Mouse (Mus musculus): ENCODE results near the gene 4930568D16Rik.

The 4930568D16Rik gene

DNA sequence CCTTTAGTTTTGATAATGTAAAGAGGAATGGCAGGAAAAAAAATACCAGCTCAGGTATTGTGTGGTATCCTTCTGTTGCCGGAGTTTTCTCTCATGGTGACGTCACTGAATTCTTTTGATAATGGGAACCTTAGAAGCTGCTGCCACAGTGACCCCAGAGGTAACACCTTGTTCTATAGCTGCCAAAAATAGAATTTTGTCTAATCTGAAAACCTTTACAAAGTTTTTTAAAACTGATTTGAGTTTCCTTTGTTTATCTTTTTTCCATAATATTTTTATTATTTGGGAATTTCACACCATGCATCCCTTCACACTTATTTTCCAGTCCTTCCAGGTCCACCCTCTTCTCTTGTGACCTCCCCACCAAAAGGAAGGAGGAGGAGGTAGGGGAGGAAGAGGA is at the start of gene 4930568D16Rik:
TSS of gene 4930568D16Rik (minus strand) at position 101 of the 400 bp plus-strand sequence.
- no peak for DNase-seq (ENCODE audit: low spot score)

DNA sequence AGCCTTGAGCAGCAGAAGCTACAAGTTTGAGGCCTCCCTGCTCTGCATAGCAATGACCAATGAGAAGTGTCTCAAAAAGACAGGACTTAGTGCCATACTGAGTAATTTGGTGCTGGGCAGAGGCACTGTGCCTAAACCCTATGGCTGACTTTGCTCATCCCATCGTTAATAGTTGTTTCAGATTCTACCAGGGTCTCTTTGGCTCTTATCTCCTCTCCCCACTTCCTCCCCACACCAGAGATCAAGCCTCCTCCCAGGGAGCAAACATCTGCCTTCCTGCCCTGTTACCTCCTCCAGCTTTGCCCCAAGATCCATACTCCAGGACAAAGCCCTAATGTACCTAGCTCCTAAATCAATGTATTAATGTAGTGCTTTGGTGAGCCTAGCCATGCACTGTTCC is 49.7 kb upstream of the 4930568D16Rik start:
- no peak for DNase-seq (ENCODE audit: low spot score)

DNA sequence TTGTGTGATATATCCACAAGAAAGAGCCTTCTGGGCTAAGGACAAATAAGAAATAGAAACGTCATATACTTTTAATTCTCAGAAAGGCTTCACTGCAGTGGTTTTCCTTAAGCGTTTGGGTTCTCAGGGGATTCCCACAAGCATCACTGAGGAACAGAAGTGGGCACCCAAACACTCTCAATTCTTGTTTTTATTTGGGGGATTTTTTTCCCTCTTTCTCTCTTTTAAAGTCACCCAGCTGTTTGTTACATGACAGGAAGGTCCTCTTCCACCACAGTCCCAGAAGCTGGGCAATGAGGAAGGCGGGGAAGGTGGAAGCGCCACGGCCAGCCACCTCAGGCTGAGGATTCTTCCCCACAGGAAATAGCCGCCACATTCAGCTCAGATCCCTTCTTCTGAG is 48.9 kb upstream of the 4930568D16Rik start:
- DNase-seq (ENCODE audit: low spot score) = no peak

DNA sequence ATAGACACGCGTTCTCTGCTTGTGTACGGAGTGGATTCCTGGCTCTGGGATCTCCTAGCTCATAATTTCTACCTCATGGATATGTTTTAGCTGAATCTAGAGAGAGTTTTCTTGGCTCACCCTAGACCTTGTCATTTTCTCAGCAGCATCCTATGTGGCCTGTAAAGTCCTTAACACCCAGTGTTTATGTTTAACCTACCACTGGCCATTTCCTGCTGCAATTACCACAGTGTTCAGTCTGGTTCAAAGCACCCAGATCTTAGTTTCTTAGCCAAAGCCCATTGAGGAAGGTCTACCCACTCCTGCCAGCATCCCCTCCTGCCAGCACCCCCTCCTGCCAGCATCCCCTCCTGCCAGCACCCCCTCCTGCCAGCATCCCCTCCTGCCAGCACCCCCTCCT is 45.3 kb upstream of the 4930568D16Rik start:
- DNase-seq (ENCODE audit: low spot score) = no peak

DNA sequence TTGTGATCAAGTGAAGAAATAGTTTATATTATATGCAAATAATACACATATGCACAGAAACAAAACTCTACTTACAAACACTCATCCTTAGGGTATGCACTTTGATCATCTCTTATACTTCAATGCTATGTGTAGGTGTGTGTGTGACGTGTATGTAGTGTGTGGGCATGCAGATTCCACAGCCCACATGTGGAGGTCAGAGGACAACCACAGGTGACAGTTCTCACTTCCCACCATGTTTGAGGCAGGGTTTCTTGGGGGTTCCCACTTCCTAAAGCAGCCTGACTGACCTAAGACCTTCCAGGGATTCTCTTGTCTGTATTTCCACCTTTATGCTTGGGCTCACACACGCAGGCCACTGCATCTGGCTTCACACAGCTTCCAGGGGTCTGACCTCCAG is 44.7 kb upstream of the 4930568D16Rik start:
- DNase-seq (ENCODE audit: low spot score) = no peak

DNA sequence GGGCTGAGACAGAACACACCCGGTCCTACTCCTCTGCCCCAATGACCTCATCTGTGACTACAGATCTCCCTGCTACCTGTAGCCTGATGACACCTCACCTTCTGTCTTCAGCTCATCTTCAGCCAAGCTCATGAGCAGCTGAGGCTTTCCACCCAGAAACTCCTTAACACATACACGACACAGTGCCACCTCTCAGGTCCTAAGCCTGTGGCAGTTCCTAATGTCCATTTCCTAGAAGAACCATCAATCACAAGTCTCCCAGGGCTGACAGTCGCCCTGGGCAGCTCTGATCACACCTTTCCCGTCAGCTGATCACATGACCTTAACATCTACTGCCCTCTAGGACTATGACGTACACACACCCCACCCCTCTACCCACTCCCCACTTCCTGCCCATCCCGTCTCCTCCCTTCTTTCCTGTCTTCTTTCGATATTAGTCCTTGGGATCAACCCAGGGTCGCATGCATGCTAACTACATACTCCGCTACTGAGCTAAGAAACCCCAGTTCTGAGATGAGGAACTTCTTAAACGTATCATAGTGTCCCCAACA is 44.2 kb upstream of the 4930568D16Rik start:
- DNase-seq (ENCODE audit: low spot score) = no peak

DNA sequence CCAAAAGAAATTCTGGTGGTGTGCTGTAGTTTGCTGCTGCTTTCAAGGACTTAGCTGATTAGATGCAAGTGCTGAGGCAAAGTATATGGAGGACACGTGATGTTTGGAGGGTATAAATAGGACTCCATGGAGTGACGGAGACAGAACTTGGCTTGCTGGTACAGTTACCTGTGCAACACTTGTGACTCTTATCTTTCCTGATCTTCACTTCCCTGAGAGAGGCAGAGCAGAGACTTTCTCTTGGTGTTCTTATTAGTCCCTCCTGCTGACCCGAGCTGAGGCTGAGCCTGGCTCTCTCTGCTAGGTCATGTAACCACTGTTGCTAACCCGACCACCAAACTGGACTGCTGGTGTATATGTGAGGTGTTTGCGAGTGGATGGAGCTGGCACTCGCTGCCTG is 41.9 kb upstream of the 4930568D16Rik start:
- no peak for DNase-seq (ENCODE audit: low spot score)

DNA sequence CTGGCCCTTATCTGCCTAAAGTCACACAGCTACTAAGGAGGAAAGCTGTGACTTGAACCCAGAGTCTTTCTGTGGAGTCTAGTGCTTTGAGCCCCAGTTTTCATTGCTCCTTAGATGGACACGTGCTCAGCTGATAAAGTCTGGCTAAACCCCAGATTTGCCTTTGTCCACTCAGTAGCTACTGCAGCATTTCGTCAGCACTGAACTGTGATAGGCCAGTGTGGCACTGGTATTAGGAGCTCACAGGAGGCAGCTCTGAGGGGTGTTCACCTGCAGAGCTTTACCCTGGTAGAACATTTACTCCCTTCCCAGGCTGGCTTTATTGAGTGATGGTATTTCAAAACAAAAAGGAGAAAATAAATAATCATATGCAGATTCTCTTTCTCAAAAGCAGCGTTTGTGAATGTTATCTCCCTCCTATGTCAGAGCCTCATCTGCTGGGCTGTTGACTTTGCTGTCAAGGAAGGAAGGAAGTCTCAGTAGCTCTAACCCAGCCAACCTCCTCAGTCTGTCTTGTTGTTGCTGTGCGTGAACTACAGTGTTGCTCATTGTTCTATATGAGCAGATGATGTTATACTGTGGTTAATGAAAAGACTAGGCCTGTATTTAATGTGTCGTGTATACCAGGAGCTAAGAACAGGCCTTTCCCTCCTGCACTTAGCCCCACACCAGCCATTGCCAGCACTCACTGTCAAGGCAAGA is 41.0 kb upstream of the 4930568D16Rik start:
- no peak for DNase-seq (ENCODE audit: low spot score)

DNA sequence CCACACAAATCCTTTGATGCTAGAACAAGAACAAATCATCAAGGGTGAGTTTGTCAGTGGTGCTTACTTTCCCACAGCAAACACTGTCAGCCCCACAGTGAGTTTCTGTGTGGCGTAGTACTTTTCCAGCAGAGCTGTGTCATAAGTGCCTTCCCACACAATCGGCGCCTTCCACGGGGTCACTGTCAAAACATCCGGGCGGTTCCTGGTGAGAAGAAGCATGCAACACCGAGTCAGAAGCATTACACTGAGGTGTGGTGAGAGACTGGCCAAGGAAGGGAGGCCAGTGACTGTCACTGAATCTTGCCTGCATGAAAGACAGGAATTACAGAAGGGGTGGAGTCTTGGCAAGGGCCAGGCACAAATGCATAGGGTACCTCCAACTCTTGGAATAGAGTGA is 40.3 kb upstream of the 4930568D16Rik start:
- no peak for DNase-seq (ENCODE audit: low spot score)

DNA sequence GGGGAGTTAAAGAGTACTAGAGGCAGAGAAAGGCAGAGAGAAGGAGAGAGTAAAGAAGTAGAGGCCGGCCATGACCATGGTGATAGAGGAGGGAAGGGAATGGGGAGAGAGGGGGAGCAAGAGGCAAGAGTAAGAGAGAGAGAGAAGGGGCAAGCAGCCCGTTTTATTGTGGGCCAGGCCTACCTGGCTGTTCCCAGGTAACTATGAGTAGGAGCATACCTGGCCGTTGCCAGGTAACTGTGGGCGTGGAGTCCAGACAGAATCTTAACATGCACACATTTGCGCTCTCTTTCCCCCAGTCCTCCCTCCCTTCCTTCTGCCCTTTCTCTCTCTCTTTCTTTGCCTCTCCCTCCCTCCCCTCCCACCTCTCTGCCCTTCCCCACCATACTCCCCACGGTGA is 39.7 kb upstream of the 4930568D16Rik start:
- DNase-seq (ENCODE audit: low spot score) = no peak

DNA sequence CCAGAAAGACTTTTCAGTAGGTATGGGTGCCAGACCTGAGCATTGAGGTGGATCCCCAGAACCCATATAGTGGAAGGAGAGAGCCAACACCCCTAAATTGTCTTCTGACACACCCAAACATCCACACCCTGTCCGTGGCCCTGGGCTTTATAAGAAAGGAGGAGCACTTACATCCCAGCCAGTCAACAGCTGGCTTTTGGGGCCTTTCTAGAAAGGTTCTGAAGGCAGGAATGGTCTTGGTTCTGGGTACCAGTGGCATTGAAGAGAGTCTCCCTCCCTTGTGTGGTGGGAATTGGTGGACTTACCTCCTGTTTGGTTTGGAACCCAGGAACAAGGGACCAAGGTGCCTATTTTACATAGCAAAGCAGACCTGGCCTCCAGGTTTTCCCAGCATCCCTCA is 39.1 kb upstream of the 4930568D16Rik start:
- no peak for DNase-seq (ENCODE audit: low spot score)

DNA sequence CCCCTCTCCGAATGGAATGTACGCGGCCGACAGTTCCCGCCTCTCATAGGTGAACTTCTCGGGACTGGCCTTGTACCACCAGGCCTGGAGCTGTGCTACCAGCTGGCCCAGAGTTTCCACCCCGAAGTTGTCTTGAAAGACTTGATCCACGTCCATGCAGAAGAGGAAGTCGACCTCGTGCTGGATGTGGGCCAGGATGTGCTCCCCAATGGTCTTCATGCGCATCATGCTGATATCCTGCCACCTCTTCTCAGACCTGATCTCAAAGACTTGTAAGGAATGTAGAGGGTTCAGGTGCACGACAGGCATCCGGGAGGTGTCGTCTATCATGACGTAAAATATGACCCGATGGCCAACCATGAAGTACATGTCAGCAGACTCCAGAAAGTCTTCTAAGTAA is 34.9 kb upstream of the 4930568D16Rik start:
- no peak for DNase-seq (ENCODE audit: low spot score)

DNA sequence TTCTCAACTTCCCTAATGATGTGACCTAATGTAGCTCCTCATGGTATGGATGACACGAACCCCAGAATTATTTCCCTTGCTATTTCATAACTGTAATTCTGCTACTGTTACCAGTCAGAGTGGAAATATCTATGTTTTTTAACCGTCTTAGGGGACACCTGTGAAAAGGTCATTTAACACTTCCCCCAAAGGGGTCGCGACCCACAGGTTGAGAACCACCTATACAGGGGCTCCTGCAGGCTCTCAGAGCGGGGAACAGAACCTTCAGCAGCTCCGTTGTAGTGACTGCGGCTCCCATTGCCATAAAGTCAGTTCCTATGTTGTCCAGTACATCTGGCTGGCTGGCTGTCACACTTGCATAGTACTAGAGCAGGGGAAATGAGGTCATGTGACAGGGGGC is 33.2 kb upstream of the 4930568D16Rik start:
- DNase-seq (ENCODE audit: low spot score) = no peak

DNA sequence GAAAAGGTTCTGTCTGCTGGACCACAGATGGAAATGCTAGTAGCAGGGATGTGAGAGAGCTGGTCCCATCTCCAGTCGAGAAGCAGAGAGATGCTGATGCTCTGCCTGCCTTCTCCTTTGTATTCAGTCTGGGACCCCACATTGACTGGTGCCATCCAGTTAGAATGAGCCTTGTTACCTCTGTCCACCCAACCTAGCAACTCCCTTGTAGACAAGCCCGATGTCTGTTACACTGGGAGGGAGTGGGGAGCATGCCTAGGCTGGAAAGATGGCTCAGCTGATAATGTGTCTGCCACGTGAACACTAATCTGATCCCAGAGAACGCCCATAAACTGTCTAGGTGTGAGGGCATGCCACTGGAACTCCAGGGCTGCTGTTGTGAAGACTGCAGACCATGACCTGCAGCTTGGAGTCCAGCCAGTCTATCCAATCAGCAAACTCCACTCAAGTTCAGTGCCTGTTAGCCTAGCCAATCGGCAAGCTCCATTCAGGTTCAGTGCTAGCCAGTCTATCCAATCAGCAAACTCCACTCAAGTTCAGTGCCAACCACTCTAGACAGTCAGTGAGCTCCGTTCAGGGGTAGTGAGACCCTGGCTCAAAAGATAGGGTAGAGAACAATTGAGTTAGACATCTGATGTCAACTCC is 30.8 kb upstream of the 4930568D16Rik start:
- no peak for DNase-seq (ENCODE audit: low spot score)

DNA sequence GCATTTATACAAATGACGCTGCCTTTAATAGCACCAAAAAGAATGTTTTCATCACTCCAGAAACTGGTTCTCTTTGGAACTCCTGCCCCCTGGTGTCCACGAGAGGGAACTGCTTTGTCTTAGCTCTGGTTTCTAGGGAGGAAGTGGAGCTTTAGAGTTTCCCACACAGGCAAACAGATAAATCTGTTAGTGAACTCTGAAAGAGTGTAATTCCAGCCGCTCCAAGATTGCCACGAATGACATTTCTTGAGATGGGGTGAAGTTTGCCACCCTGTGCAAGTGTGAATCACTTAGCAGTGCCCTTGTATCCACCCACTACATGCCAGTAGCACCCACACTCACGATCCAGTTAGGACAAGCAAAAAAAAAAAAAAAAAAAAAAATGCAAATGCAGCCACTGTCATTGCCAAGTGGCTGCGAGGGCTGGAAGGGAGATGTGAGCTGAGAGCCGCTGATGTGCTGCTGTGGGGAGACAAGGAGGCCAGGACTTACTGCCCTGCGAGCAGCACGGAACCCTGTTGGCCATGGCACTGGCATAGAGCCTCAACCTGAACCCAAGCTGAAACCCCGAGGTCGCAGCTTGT is 30.2 kb upstream of the 4930568D16Rik start:
- DNase-seq (ENCODE audit: low spot score) = peak; percentile 56

DNA sequence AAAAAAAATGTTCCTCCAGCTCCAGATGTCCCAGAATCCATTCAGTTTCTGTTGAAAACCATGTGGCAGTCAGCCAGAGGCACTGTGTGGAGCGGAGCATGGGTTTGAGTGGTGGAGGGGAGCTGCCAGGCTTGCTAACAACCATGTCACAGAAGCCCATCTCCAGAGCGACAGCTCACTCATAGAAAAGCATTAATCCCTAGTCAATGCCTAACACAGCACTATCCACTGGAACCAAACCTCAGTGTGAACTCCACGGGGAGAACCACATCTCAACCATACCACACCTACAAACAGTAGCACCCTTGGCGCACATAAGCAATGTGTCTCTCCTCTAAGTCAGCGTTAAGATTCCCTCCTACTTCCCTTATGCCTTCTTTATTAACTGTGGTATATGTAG is 29.6 kb upstream of the 4930568D16Rik start, which contains the start of gene 4930402F06Rik:
TSS of gene 4930402F06Rik (minus strand) at position 80 of the 400 bp plus-strand sequence.
- DNase-seq (ENCODE audit: low spot score) = no peak

DNA sequence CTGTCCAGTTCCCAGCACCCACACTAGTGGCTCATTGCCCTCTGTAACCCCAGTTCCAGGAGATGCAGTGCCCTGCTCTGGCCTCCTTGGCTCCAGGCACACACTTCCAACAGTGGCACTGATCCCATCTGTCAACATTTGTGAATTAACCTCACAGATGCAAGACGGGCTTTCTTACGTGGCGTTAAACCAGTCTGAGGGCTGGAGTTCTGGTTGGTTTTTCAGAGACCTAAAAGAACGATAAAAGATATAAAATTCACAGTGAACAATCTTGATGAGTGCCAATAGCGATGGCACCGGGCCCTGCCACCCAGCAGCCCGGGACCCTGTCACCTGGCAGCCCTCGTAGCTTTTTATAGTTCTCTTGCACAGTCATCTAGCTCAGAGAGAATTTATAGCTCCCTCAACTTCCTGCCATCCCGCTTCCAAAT is 17.9 kb upstream of the 4930568D16Rik start:
- no peak for DNase-seq (ENCODE audit: low spot score)

DNA sequence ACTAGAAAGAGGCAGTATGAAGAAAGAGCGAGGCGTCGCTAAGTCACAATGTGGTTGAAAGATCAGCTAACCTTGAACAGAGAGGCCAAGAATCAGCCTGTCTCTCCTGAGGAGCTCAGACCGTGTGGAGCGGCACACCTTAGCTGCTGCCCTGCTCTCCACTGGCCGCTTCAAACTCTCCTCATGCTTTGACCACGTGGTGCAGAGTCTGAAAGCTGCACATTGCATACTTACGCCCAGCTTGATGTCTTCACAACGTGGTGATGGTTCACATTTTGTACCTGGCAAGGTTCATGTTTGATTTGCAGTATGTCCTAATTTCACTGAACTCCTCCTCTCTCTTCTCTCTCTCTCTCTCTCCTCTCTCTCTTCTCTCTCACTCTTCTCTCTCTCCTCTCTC is 11.8 kb upstream of the 4930568D16Rik start:
- no peak for DNase-seq (ENCODE audit: low spot score)

DNA sequence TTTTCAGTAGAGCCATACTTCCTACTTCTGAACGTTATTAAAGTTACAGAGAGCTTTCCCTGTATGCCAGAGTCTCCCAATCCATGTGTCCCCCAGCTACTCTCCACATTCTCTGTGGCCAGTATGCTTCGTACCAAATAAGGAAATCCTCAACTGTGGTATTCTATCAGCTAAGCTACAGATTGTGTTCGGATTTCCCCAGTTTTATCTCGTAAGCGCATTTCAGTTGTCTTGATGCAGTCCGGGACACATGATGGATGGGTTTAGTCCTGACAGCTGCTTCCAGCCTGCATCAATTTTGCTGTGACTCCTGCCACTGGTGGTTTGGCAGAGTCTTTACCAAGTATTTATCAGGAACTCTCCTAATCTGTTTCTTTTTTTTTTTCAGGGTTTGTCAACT is 10.1 kb upstream of the 4930568D16Rik start:
- no peak for DNase-seq (ENCODE audit: low spot score)

DNA sequence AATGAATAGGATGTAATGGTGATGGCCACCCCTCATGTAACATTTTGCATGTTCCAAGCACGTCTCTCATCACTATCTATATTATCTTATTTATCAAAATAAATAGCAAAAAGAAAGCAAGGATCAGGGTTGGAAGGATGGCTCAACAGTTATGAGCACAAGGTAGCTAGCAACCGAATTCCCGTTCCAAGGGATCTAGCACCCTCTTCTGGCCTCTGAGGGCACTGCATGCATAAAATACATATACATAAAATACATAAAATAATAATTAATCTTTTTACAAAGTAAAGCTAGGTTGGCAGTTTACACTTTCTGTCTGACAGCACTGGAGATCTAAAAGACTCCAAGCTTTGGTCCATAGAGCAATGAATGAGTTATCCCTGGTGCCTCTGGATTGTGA is 5.5 kb upstream of the 4930568D16Rik start:
- no peak for DNase-seq (ENCODE audit: low spot score)

DNA sequence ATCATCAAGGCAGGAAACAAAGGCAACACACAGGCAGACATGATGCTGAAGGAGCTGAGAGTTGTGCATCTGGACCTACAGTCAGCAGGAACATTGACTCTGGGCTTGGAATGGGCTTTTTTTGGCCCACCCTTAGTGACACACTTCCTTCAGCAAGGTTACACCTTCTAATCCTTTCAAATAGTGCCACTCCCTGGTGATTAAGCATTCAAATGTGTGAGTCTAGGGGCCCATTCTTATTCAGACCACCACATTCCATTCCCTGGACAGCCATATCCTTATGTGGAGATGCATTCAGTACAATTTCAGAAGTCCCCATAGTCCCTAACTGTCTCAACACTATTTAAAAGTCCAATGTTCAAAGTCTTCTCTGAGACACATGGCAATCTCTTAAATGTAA is 3.2 kb upstream of the 4930568D16Rik start:
- no peak for DNase-seq (ENCODE audit: low spot score)

DNA sequence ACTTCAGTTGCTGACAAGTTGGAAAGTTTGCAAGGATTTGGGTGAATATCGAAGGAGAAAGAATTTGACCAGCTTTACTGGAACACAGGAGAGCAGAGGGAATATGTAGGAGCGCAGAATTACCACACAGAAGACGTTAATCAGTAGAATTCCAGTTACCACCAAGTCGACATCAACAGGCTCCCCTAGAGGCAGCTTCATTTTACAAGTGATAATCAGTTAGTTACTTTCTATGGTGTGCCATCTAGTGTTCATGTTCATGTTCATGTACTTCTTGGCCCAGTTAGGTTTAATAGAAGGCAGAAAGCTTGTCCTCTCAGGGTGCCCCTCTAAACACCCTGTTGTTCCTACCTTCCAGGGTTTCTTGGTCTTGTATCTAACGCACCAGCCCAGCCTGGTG is 18.3 kb downstream of the 4930568D16Rik start:
- no peak for DNase-seq (ENCODE audit: low spot score)

DNA sequence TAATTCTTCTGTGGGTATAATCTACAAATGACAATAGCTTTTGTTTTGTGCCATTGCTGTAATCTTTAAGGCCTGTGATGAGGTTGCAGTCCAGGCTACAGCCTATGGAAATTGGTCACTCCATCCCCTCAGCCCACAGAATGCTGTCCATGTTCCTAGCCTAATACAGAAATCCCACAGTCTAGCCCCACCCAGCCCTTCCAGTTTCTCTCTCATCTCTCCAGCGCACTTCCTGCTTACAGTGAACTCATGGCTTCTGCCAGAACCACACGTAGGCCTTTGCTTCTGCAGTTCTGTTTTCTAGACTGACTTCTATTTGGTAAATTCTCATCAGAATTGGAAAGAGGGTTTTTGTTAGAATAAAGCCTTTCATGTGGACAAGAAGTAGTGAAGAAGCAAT is 21.5 kb downstream of the 4930568D16Rik start:
- no peak for DNase-seq (ENCODE audit: low spot score)

All from urinary bladder, postnatal 25 days (tissue).